Mouse (Mus musculus) liver, embryonic 14.5 days (tissue): ENCODE results near the gene Cd3e.

Source experiments
- CTCF ChIP-seq: IDR thresholded peaks from 2 replicates; pipeline ENCODE4 v1.5.1; 2016; ENCODE audit warnings: antibody characterized with exemption, low read depth, control low read depth
- EP300 ChIP-seq: IDR thresholded peaks from 2 replicates; pipeline ENCODE4 v1.6.1; 2016; ENCODE audit warnings: antibody characterized with exemption, low read depth

- TF ChIP-seq CTCF (no peak), EP300 (no peak)
Measured at GRCm38 (mm10) chr9:44982531-44982930, 26.9 kb downstream of the Cd3e start.
